Mouse (Mus musculus) lung, postnatal 0 days (tissue): ENCODE results near the gene Pkn2.

ENCODE experiments used
- CTCF ChIP-seq: IDR thresholded peaks from 2 replicates; pipeline ENCODE4 v1.5.1; 2016; ENCODE audit warnings: antibody characterized with exemption, mild to moderate bottlenecking
- EP300 ChIP-seq: IDR thresholded peaks from 2 replicates; pipeline ENCODE4 v1.6.1; 2016; ENCODE audit warnings: antibody characterized with exemption, mild to moderate bottlenecking, control low read depth

GRCm38 (mm10) chr3:142786423-142787072 is 95.3 kb downstream of the Pkn2 start:
- TF ChIP-seq CTCF (no peak), EP300 (no peak)
